Mouse (Mus musculus) embryonic facial prominence, embryonic 15.5 days (tissue): ENCODE data around the gene Hoxa5. TPM values are rescaled to one million over a fixed set of nuclear protein-coding genes. Genes with fewer than 3 reads are reported as not detected.

ENCODE experiments used
- ATAC-seq: fragments of 200-750 bp; cut with Nextera tagmentation; 2 replicates; pipeline ENCODE4 v1.8.0; 2017; ENCODE audit warnings: low read depth, moderate TSS enrichment; ENCODE audit not compliant: insufficient number of reproducible peaks, low FRiP score, low TSS enrichment
- H3K27ac ChIP-seq: fragments of 300-500 bp; sonication (generic); replicated peaks from 2 replicates; pipeline ENCODE4 v1.5.1; 2015; ENCODE audit warnings: mild to moderate bottlenecking, inconsistent platforms
- H3K27me3 ChIP-seq: fragments of 300-500 bp; sonication (generic); 2 replicates; pipeline ENCODE4 v1.6.1; 2015; ENCODE audit warnings: inconsistent platforms
- H3K36me3 ChIP-seq: fragments of 300-500 bp; sonication (generic); 2 replicates; pipeline ENCODE4 v1.6.1; 2015; ENCODE audit warnings: mild to moderate bottlenecking, inconsistent platforms
- H3K4me1 ChIP-seq: fragments of 300-500 bp; sonication (generic); 2 replicates; pipeline ENCODE4 v1.6.1; 2015; ENCODE audit warnings: inconsistent platforms
- H3K4me2 ChIP-seq: fragments of 300-500 bp; sonication (generic); replicated peaks from 2 replicates; pipeline ENCODE4 v1.6.1; 2015; ENCODE audit warnings: mild to moderate bottlenecking, inconsistent platforms
- H3K4me3 ChIP-seq: fragments of 300-500 bp; sonication (generic); replicated peaks from 2 replicates; pipeline ENCODE4 v1.5.1; 2015; ENCODE audit warnings: mild to moderate bottlenecking, inconsistent platforms
- H3K9ac ChIP-seq: fragments of 300-500 bp; sonication (generic); 2 replicates; pipeline ENCODE4 v1.6.1; 2015; ENCODE audit warnings: inconsistent platforms
- H3K9me3 ChIP-seq: fragments of 300-500 bp; sonication (generic); replicated peaks from 2 replicates; pipeline ENCODE4 v1.6.1; 2016; ENCODE audit warnings: inconsistent platforms
- WGBS: fragments of 180-500 bp; shearing (Covaris S2); methylation state at CpG from one replicate; pipeline ENCODE4 v1.1.7; 2015; 5-methylcytosine and 5-hydroxymethylcytosine counted together
- microRNA counts: library from miRNA; unstranded; fragments of <30 nt; microRNA quantifications from one replicate; lab custom pipeline; 2016
- microRNA-seq: library from miRNA; unstranded; fragments of <30 nt; microRNA quantifications from one replicate; pipeline ENCODE4, GENCODE M21; 2016; ENCODE audit warnings: borderline number of aligned reads
- polyA plus RNA-seq: library from polyadenylated mRNA; unstranded; fragments of >200 nt; fragmentation: Nextera tagmentation; extraction: Ambion mirVana; gene quantifications from 2 replicates; pipeline ENCODE4 v1.2.1, GENCODE M21; 2015

The Hoxa5 gene
- polyA plus RNA-seq, 1 experiment from 2014 or later: 0.39 TPM

- no peaks in the 10 kb centered on the region for H3K36me3 ChIP-seq
- H3K4me3 ChIP-seq: no peak overlapping the region
- WGBS: 3% methylated on average over 6 of the region's 6 CpGs
- H3K27me3 ChIP-seq: peaks cover 94% of the 10 kb centered on the region
- no peaks in the 10 kb centered on the region for H3K9me3 ChIP-seq
- no peak overlapping the region for H3K27ac ChIP-seq
- no peak for ATAC-seq
- peaks cover 4% of the 10 kb centered on the region for H3K4me1 ChIP-seq
- no peak overlapping the region for H3K9ac ChIP-seq
- no peak overlapping the region for H3K4me2 ChIP-seq
Observed at GRCm38 (mm10) chr6:52153270-52153669, 51.1 kb downstream of the Hoxa5 start.

GRCm38 (mm10) chr6:52152226-52153193 is 51.9 kb downstream of the Hoxa5 start:
- Histone ChIP-seq H3K27me3 (peaks cover 94% of the 10 kb centered on the region), H3K36me3 (no peaks in the 10 kb centered on the region), H3K4me2 (no peak overlapping the region), H3K4me3 (no peak overlapping the region), H3K4me1 (no peaks in the 10 kb centered on the region), H3K27ac (no peak overlapping the region), H3K9me3 (no peaks in the 10 kb centered on the region), H3K9ac (no peak overlapping the region)
- no peak for ATAC-seq
- WGBS: 9% methylated on average over 16 of the region's 16 CpGs

MicroRNAs encoded within 50 kb of the gene (microRNA counts, 519-probe panel; counts per million panel counts)
- microRNA mmu-miR-196b (lab: Ali Mortazavi, UCI): 1,644 counts per million, percentile 18 among the panel's probes with 10 or more counts

Small RNA genes lying within 50 kb of the gene (microRNA-seq; reads per million reads assigned to microRNA genes)
- 66.7 reads per million, percentile 49 among the genes with 10 or more reads in this experiment for gene Mir196b

Other genes starting within 250 kb of the Hoxa5 start
- 11.7 and 14.3 TPM in 2 replicates for gene Skap2, start 192.0 kb downstream of the Hoxa5 start, polyA plus RNA-seq
- gene Hoxa1, start 46.3 kb downstream of the Hoxa5 start, polyA plus RNA-seq: 0.39 and 0.52 TPM in 2 replicates
- gene Hoxa2, start 39.8 kb downstream of the Hoxa5 start, polyA plus RNA-seq: 0.32 and 0.45 TPM in 2 replicates
- gene 5730596B20Rik, start 27.1 kb downstream of the Hoxa5 start, polyA plus RNA-seq: not detected in 2 replicates
- gene Hoxa4, start 12.8 kb downstream of the Hoxa5 start, polyA plus RNA-seq: 0.17 and 0.29 TPM in 2 replicates
- gene Hoxa6, start 4.1 kb upstream of the Hoxa5 start, polyA plus RNA-seq: not detected in 2 replicates
- 0.11 and 0.13 TPM in 2 replicates for gene Hoxa3, start 8.7 kb upstream of the Hoxa5 start, polyA plus RNA-seq
- gene Gm28308, start 8.8 kb upstream of the Hoxa5 start, polyA plus RNA-seq: not detected in 2 replicates
- gene Hoxa7, start 17.3 kb upstream of the Hoxa5 start, polyA plus RNA-seq: not detected in 2 replicates
- 0.13 TPM in 1 of 2 replicates, not detected in the other for gene Hoxa9, start 26.5 kb upstream of the Hoxa5 start, polyA plus RNA-seq
- not detected in 2 replicates for gene Hoxa10, start 36.3 kb upstream of the Hoxa5 start, polyA plus RNA-seq
- not detected in 2 replicates for gene Hoxa11, start 41.2 kb upstream of the Hoxa5 start, polyA plus RNA-seq
- gene Hoxa13, start 56.3 kb upstream of the Hoxa5 start, polyA plus RNA-seq: 0.08 TPM in 1 of 2 replicates, not detected in the other
- gene Evx1, start 108.9 kb upstream of the Hoxa5 start, polyA plus RNA-seq: not detected in 2 replicates